Mouse (Mus musculus) gastrocnemius, postnatal 36 days (tissue): ENCODE results near the gene H2-M10.6. TPM values are rescaled to one million over a fixed set of nuclear protein-coding genes. Genes with fewer than 3 reads are reported as not detected.
A peak's percentile ranks its signal among the peaks of the same experiment; 100 is the strongest.
"Not testable (repeated sequence)": the region's sequence is repeated elsewhere in the genome, so short reads cannot be mapped to it uniquely, and the experiment has no call there.

Experiments
- DNase-seq, 2 experiments: peaks; one replicate each; pipeline ENCODE4 v3.0.0; 2022
- intact Hi-C: fragments of 180-260 bp; cut with DNase I; formaldehyde crosslinking; loops from one replicate; pipeline ENCODE4 v1.15.1; 2025
- long read RNA-seq, 2 experiments: library from polyadenylated mRNA; stranded (forward); transcript quantifications; one replicate each; pipeline ENCODE4 v2.0.0; 2021
- total RNA-seq, 2 experiments: library from RNA; stranded (reverse); gene quantifications; 2 replicates each; pipeline ENCODE4 v1.2.3; 2021

H2-M10.6 gene
- total RNA-seq, result not detected
- long read RNA-seq, experiment 1, result 0 reads
- long read RNA-seq, experiment 2, result 0 reads

- intact Hi-C loops, result loop anchor here (5.0 kb wide), 1 partner anchor 450 kb away; no protein-coding TSS in a partner anchor
- DNase-seq, result no peak
These were observed at the start of gene H2-M10.6 for GRCm38 (mm10) chr17:36811871-36812270. Gene H2-M10.6 (plus strand): TSS chr17:36812171.

- intact Hi-C loops, result no loop called here
These were observed 48.2 kb upstream of the H2-M10.6 start for GRCm38 (mm10) chr17:36763816-36764215.

GRCm38 (mm10) chr17:36764244-36764643, 47.7 kb upstream of the H2-M10.6 start:
- DNase-seq, intact Hi-C loops: not testable (repeated sequence)

More at GRCm38 (mm10) chr17:36763816-36764215, 48.2 kb upstream of the H2-M10.6 start:
- no peak for DNase-seq

- DNase-seq, intact Hi-C loops: not testable (repeated sequence)
These were observed 46.6 kb upstream of the H2-M10.6 start for GRCm38 (mm10) chr17:36765403-36765802.

- DNase-seq, intact Hi-C loops: not testable (repeated sequence)
These were observed 39.4 kb upstream of the H2-M10.6 start, which contains the start of gene H2-M10.5 for GRCm38 (mm10) chr17:36772610-36773009. Gene H2-M10.5 (plus strand): TSS chr17:36772910.

- no peak for DNase-seq
- intact Hi-C loops, result no loop called here
These were observed 30.4 kb upstream of the H2-M10.6 start for GRCm38 (mm10) chr17:36781533-36781932.

GRCm38 (mm10) chr17:36786483-36786886, 25.5 kb upstream of the H2-M10.6 start:
- intact Hi-C loops, result loop anchor here (5.0 kb wide), 2 partner anchors 36 to 429 kb away; no protein-coding TSS in a partner anchor
- not testable (repeated sequence) for DNase-seq

- intact Hi-C loops, result loop anchor here (5.0 kb wide), 2 partner anchors 34 to 431 kb away; no protein-coding TSS in a partner anchor
- no peak for DNase-seq
These were observed 23.6 kb upstream of the H2-M10.6 start for GRCm38 (mm10) chr17:36788351-36788750.

GRCm38 (mm10) chr17:36788801-36789200, 23.2 kb upstream of the H2-M10.6 start:
- intact Hi-C loops, result loop anchor here (5.0 kb wide), 2 partner anchors 34 to 432 kb away; no protein-coding TSS in a partner anchor
- peak in 1 of 2 experiments; percentile 48 for DNase-seq

- intact Hi-C loops, result no loop called here
- no peak for DNase-seq
These were observed 12.5 kb upstream of the H2-M10.6 start for GRCm38 (mm10) chr17:36799493-36799892.

GRCm38 (mm10) chr17:36799921-36800462, 12.0 kb upstream of the H2-M10.6 start:
- DNase-seq, intact Hi-C loops: not testable (repeated sequence)

- intact Hi-C loops, result loop anchor here (5.0 kb wide), 1 partner anchor 37 kb away; no protein-coding TSS in a partner anchor
- peak in 1 of 2 experiments; percentile 15 for DNase-seq
These were observed 12.0 kb downstream of the H2-M10.6 start for GRCm38 (mm10) chr17:36824005-36824404.

- intact Hi-C loops, result no loop called here
- no peak for DNase-seq
These were observed 13.6 kb downstream of the H2-M10.6 start for GRCm38 (mm10) chr17:36825525-36825924.

GRCm38 (mm10) chr17:36826002-36826401, 14.0 kb downstream of the H2-M10.6 start:
- peak; percentile 62 to 83 for DNase-seq
- intact Hi-C loops, result not testable (repeated sequence)

GRCm38 (mm10) chr17:36828488-36828887, 16.5 kb downstream of the H2-M10.6 start:
- no peak for DNase-seq
- intact Hi-C loops, result no loop called here

- intact Hi-C loops, result no loop called here
- no peak for DNase-seq
These were observed 18.5 kb downstream of the H2-M10.6 start for GRCm38 (mm10) chr17:36830470-36830869.

GRCm38 (mm10) chr17:36832694-36833093, 20.7 kb downstream of the H2-M10.6 start:
- intact Hi-C loops, result no loop called here

GRCm38 (mm10) chr17:36835591-36836426, 23.8 kb downstream of the H2-M10.6 start:
- DNase-seq, result peak; percentile 24 to 40
- intact Hi-C loops, result loop anchor here (5.0 kb wide), 1 partner anchor 121 kb away; the partner anchor contains the start of genes Znrd1 and Znrd1as

More at GRCm38 (mm10) chr17:36832694-36833093, 20.7 kb downstream of the H2-M10.6 start:
- no peak for DNase-seq

GRCm38 (mm10) chr17:36836427-36836812, 24.4 kb downstream of the H2-M10.6 start:
- DNase-seq, result no peak
- intact Hi-C loops, result loop anchor here (5.0 kb wide), 1 partner anchor 121 kb away; the partner anchor contains the start of genes Znrd1 and Znrd1as

- DNase-seq, result peak; percentile 94 to 97
- intact Hi-C loops, result loop anchor here (5.0 kb wide), 1 partner anchor 120 kb away; the partner anchor contains the start of genes Znrd1 and Znrd1as
These were observed 25.1 kb downstream of the H2-M10.6 start, which contains the start of gene Trim26 for GRCm38 (mm10) chr17:36836874-36837647. Gene Trim26 (plus strand): TSS chr17:36837134.
